Comparison of ENCODE assay signal across 10 mouse cellular contexts in the genomic region with DNA sequence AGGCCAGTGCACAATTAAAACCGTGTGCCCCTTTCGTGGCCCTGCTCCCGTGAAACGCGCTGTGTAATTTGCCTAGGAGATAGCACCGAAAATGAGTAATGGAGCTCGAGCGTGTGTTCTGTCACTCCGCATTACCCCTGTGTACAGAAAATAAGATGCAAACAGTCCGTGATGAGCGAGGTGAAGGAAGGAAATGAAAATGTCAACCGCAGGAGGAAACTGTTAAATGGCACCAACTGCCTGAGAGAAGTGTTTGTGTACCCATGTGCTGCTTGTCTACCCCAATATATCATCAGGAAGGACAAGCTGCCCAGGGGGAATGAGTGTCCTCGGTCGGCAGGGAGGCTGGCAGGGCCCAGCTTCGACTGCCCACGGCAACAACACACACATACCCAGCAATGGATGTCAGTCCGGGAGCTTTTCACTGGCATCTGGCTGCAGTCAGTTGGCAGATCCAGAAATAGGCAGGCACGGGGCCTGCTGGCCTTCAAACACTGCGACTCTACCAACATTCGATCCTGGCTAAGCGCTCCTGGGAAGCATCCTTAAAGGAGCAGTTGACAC.
DNase-seq lines count a peak whose midpoint lies in the region; ATAC-seq lines count a peak whose summit lies in the region.
"Had no signal": no experiment of that assay in that cellular context is flagged by ENCODE, and none has a peak within 500 bp of the region (broad histone marks: within the 10 kb centered on the region; RNA-seq: fewer than 3 reads in every experiment).

No protein-coding gene starts in this region.

- intact Hi-C loops in heart, postnatal 10 days (cut with DNase I) = no loop called here

- no peaks in the 10 kb centered on the region for H3K27me3 ChIP-seq in hindbrain, embryonic 13.5 days
- H3K27me3 ChIP-seq in hindbrain, embryonic 11.5 days (ENCODE audit: control insufficient read depth, insufficient read depth, low read length) = no peaks in the 10 kb centered on the region
- no peaks in the 10 kb centered on the region for H3K27me3 ChIP-seq in intestine, embryonic 16.5 days (replicated peaks; ENCODE audit: control insufficient read depth, insufficient read depth, low read length)
- H3K27me3 ChIP-seq: embryonic facial prominence, embryonic 13.5 days; liver, embryonic 15.5 days had no signal

- peak; percentile 60 for ATAC-seq in hindbrain, embryonic 13.5 days (ENCODE audit: low FRiP score)
- no peak for ATAC-seq in hindbrain, embryonic 11.5 days (ENCODE audit: low FRiP score)
- no peak for ATAC-seq in intestine, embryonic 16.5 days

- peak overlapping the region; percentile 77 for H3K27ac ChIP-seq in hindbrain, embryonic 13.5 days
- H3K27ac ChIP-seq in hindbrain, embryonic 11.5 days (ENCODE audit: low read depth, low read length) = no peak overlapping the region
- H3K27ac ChIP-seq in intestine, embryonic 16.5 days (ENCODE audit: low read length) = no peak overlapping the region
- H3K27ac ChIP-seq: embryonic facial prominence, embryonic 13.5 days; liver, embryonic 15.5 days had no signal

- no peak for DNase-seq in hindbrain, embryonic 11.5 days (ENCODE audit: low spot score)
- DNase-seq in cerebellum, adult 9-11 months = peak; percentile 66
- peak; percentile 74 to 78 for DNase-seq in heart, postnatal 10 days
- DNase-seq in left cerebral cortex, adult 9 months (ENCODE audit: low spot score in 2 of 2) = peak; percentile 5 to 35
- DNase-seq in right cerebral cortex, postnatal 25 days = peak; percentile 21
- no peak for DNase-seq in ovary, postnatal 10 days (ENCODE audit: low spot score)

- 43% methylated on average over 21 of the region's 21 CpGs for WGBS in hindbrain, embryonic 13.5 days
- 79% methylated on average over 21 of the region's 21 CpGs for WGBS in hindbrain, embryonic 11.5 days
- 54% methylated on average over 21 of the region's 21 CpGs for WGBS in intestine, embryonic 16.5 days

- H3K36me3 ChIP-seq in hindbrain, embryonic 13.5 days = no peaks in the 10 kb centered on the region
- H3K36me3 ChIP-seq in hindbrain, embryonic 11.5 days (ENCODE audit: control insufficient read depth, insufficient read depth, low read length) = no peaks in the 10 kb centered on the region
- no peaks in the 10 kb centered on the region for H3K36me3 ChIP-seq in intestine, embryonic 16.5 days (ENCODE audit: control insufficient read depth, insufficient read depth, low read length)
- H3K36me3 ChIP-seq: embryonic facial prominence, embryonic 13.5 days; liver, embryonic 15.5 days had no signal

- peaks cover 16% of the 10 kb centered on the region for H3K4me1 ChIP-seq in hindbrain, embryonic 13.5 days (replicated peaks)
- H3K4me1 ChIP-seq in hindbrain, embryonic 11.5 days (replicated peaks; ENCODE audit: control insufficient read depth, insufficient read depth, low read length) = no peaks in the 10 kb centered on the region
- 0 out of 2 replicates have a peak, but pooled peaks cover 3% of the 10 kb centered on the region for H3K4me1 ChIP-seq in intestine, embryonic 16.5 days (ENCODE audit: control insufficient read depth, insufficient read depth, low read length)
- H3K4me1 ChIP-seq: liver, embryonic 15.5 days had no signal

- H3K9ac ChIP-seq in hindbrain, embryonic 13.5 days = peak overlapping the region; percentile 14; the same call in 1 of the 2 replicates
- no peak overlapping the region for H3K9ac ChIP-seq in hindbrain, embryonic 11.5 days (ENCODE audit: low read depth, low read length)
- H3K9ac ChIP-seq in intestine, embryonic 16.5 days (ENCODE audit: low read depth, low read length) = no peak overlapping the region
- H3K9ac ChIP-seq: embryonic facial prominence, embryonic 13.5 days; liver, embryonic 15.5 days had no signal

- no peaks in the 10 kb centered on the region for H3K9me3 ChIP-seq in hindbrain, embryonic 13.5 days
- no peaks in the 10 kb centered on the region for H3K9me3 ChIP-seq in hindbrain, embryonic 11.5 days (ENCODE audit: control insufficient read depth, low read length)
- no peaks in the 10 kb centered on the region for H3K9me3 ChIP-seq in intestine, embryonic 16.5 days (ENCODE audit: control insufficient read depth, low read length)
- H3K9me3 ChIP-seq: embryonic facial prominence, embryonic 13.5 days; liver, embryonic 15.5 days had no signal

- 0 out of 2 replicates have a peak overlapping the region, but pooled peaks have one; percentile 8 for H3K4me2 ChIP-seq in hindbrain, embryonic 13.5 days
- H3K4me2 ChIP-seq in hindbrain, embryonic 11.5 days (replicated peaks; ENCODE audit: low read depth, low read length) = no peak overlapping the region
- H3K4me2 ChIP-seq in intestine, embryonic 16.5 days (ENCODE audit: low read depth, low read length) = no peak overlapping the region
- H3K4me2 ChIP-seq: embryonic facial prominence, embryonic 13.5 days; liver, embryonic 15.5 days had no signal

- H3K4me3 ChIP-seq in hindbrain, embryonic 13.5 days = no peak overlapping the region
- no peak overlapping the region for H3K4me3 ChIP-seq in hindbrain, embryonic 11.5 days (ENCODE audit: low read depth, low read length)
- no peak overlapping the region for H3K4me3 ChIP-seq in intestine, embryonic 16.5 days (ENCODE audit: low read length)
- H3K4me3 ChIP-seq: embryonic facial prominence, embryonic 13.5 days; liver, embryonic 15.5 days had no signal

Comparison
In these comparisons a context has a peak if more than half of its experiments do, and no peak if none do; other contexts are left out.
1. DNase-seq: peak in cerebellum, adult 9-11 months (single experiment), heart, postnatal 10 days (2 of 2), left cerebral cortex, adult 9 months (2 of 2) and right cerebral cortex, postnatal 25 days (single experiment); none in hindbrain, embryonic 11.5 days (single experiment) and ovary, postnatal 10 days (single experiment).